Mouse (Mus musculus) yolk sac, embryonic 10.5 days (tissue): ENCODE results near the gene Kcnq2.
A peak's percentile ranks its signal among the peaks of the same experiment; 100 is the strongest.

Experiments used
- DNase-seq: peaks from one replicate; pipeline ENCODE4 v3.0.0-alpha.2; 2017; ENCODE audit warnings: low spot score

The Kcnq2 gene

GRCm38 (mm10) chr2:181041941-181042340 is 93.2 kb downstream of the Kcnq2 start:
- no peak for DNase-seq

- no peak for DNase-seq
These were observed 95.8 kb downstream of the Kcnq2 start for GRCm38 (mm10) chr2:181039356-181039680.

- DNase-seq: peak; percentile 29
These were observed 96.3 kb downstream of the Kcnq2 start for GRCm38 (mm10) chr2:181038644-181039355.

GRCm38 (mm10) chr2:181036561-181036960 is 98.5 kb downstream of the Kcnq2 start:
- DNase-seq: no peak

GRCm38 (mm10) chr2:181035186-181035585 is 99.9 kb downstream of the Kcnq2 start:
- no peak for DNase-seq

GRCm38 (mm10) chr2:181033310-181033709 is 101.8 kb downstream of the Kcnq2 start:
- no peak for DNase-seq

- DNase-seq: no peak
These were observed 102.7 kb downstream of the Kcnq2 start for GRCm38 (mm10) chr2:181032407-181032806.

GRCm38 (mm10) chr2:181031406-181031934 is 103.6 kb downstream of the Kcnq2 start:
- no peak for DNase-seq
